Comparison of ENCODE assay signal across 8 mouse cellular contexts in the genomic region with DNA sequence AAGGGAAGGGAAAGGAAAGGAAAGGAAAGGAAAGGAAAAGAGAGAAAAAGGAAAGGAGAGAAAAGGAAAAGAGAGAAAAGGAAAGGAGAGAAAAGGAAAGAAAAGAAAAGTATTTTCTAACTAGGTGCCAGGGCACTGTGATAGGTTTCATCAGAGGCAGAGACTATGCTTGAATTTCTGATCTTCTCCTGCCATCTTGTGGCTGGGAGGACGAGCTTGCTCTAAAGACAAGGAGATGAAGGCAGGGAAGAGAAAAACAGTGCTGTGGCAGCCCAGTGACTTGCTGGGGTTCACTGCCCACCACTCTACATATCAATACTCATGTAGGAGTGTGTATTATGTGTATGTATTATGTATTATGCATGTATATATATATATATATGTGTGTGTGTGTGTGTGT. TPM values are rescaled to one million over a fixed set of nuclear protein-coding genes. Genes with fewer than 3 reads are reported as not detected.
A peak's percentile ranks its signal among the peaks of the same experiment; 100 is the strongest.
DNase-seq lines count a peak whose midpoint lies in the region; ATAC-seq and TF ChIP-seq lines count a peak whose summit lies in the region.

No protein-coding gene starts in this region.

- H3K9me3 ChIP-seq in forebrain, embryonic 13.5 days (replicated peaks) = peaks cover 5% of the 10 kb centered on the region; the same call in 1 of the 2 replicates
- H3K9me3 ChIP-seq in forebrain, embryonic 12.5 days = no peaks in the 10 kb centered on the region
- no peaks in the 10 kb centered on the region for H3K9me3 ChIP-seq in midbrain, embryonic 11.5 days (ENCODE audit: control insufficient read depth, low read length)

- no peaks in the 10 kb centered on the region for H3K27me3 ChIP-seq in forebrain, embryonic 13.5 days
- H3K27me3 ChIP-seq in forebrain, embryonic 12.5 days = peaks cover under 1% of the 10 kb centered on the region; the same call in 1 of the 2 replicates
- H3K27me3 ChIP-seq in midbrain, embryonic 11.5 days (ENCODE audit: control insufficient read depth, insufficient read depth, low read length) = no peaks in the 10 kb centered on the region

- no peak overlapping the region for H3K4me3 ChIP-seq in forebrain, embryonic 13.5 days
- H3K4me3 ChIP-seq in forebrain, embryonic 12.5 days (replicated peaks) = no peak overlapping the region
- H3K4me3 ChIP-seq in lung, adult 2 months (replicated peaks; ENCODE audit: extremely low read depth, low read depth, low read length) = no peak overlapping the region
- H3K4me3 ChIP-seq in cortical plate, adult 2 months (ENCODE audit: insufficient read depth, low read length) = no peak overlapping the region
- no peak overlapping the region for H3K4me3 ChIP-seq in midbrain, embryonic 11.5 days (ENCODE audit: low read depth, low read length)

- no peaks in the 10 kb centered on the region for H3K36me3 ChIP-seq in forebrain, embryonic 13.5 days (ENCODE audit: poor library complexity, severe bottlenecking)
- H3K36me3 ChIP-seq in forebrain, embryonic 12.5 days (replicated peaks) = no peaks in the 10 kb centered on the region
- H3K36me3 ChIP-seq in midbrain, embryonic 11.5 days (ENCODE audit: control insufficient read depth, insufficient read depth, low read length) = no peaks in the 10 kb centered on the region

- H3K4me1 ChIP-seq in forebrain, embryonic 13.5 days = no peaks in the 10 kb centered on the region
- H3K4me1 ChIP-seq in forebrain, embryonic 12.5 days = no peaks in the 10 kb centered on the region
- no peaks in the 10 kb centered on the region for H3K4me1 ChIP-seq in lung, adult 2 months (ENCODE audit: control insufficient read depth, insufficient read depth, low read length)
- no peaks in the 10 kb centered on the region for H3K4me1 ChIP-seq in cortical plate, adult 2 months (ENCODE audit: control insufficient read depth, insufficient read depth, low read length)
- H3K4me1 ChIP-seq in midbrain, embryonic 11.5 days (ENCODE audit: control insufficient read depth, insufficient read depth, low read length) = no peaks in the 10 kb centered on the region

- 0% methylated on average over 1 of the region's 1 CpGs for WGBS in forebrain, embryonic 13.5 days
- 0% methylated on average over 1 of the region's 1 CpGs for WGBS in forebrain, embryonic 12.5 days
- WGBS in lung, adult 2 months = 9% methylated on average over 1 of the region's 1 CpGs
- WGBS in midbrain, embryonic 11.5 days = 11% methylated on average over 1 of the region's 1 CpGs

- H3K9ac ChIP-seq in forebrain, embryonic 13.5 days = no peak overlapping the region
- H3K9ac ChIP-seq in forebrain, embryonic 12.5 days = no peak overlapping the region
- H3K9ac ChIP-seq in midbrain, embryonic 11.5 days (ENCODE audit: low read length) = no peak overlapping the region

- no peak overlapping the region for H3K27ac ChIP-seq in forebrain, embryonic 13.5 days
- H3K27ac ChIP-seq in forebrain, embryonic 12.5 days = no peak overlapping the region
- H3K27ac ChIP-seq in cortical plate, adult 2 months (ENCODE audit: insufficient read depth, low read length) = no peak overlapping the region
- no peak overlapping the region for H3K27ac ChIP-seq in midbrain, embryonic 11.5 days (ENCODE audit: low read depth, low read length)

- no peak for TF ChIP-seq POLR2A in lung, adult 2 months (IDR thresholded peaks at IDR 0.05; ENCODE audit: borderline replicate concordance, extremely low read depth, low read depth, low read length)
- TF ChIP-seq POLR2A in cortical plate, adult 2 months (IDR thresholded peaks at IDR 0.05; ENCODE audit: extremely low read depth, insufficient read depth, low read length) = no peak

- H3K4me2 ChIP-seq in forebrain, embryonic 13.5 days = no peak overlapping the region
- H3K4me2 ChIP-seq in forebrain, embryonic 12.5 days = no peak overlapping the region
- H3K4me2 ChIP-seq in midbrain, embryonic 11.5 days = no peak overlapping the region

- no peak for DNase-seq in lung, adult 2 months
- DNase-seq in lung, postnatal 14 days = no peak
- peak; percentile 86 for DNase-seq in midbrain, embryonic 11.5 days (ENCODE audit: low spot score, missing footprints)
- no peak for DNase-seq in layer of hippocampus, adult 9-10 months (ENCODE audit: low spot score)
- DNase-seq in layer of hippocampus, adult 8-10 months (ENCODE audit: low spot score in 2 of 2) = no peak

- TF ChIP-seq CTCF in lung, adult 2 months (IDR thresholded peaks at IDR 0.05; ENCODE audit: insufficient read depth, low read length) = peak; percentile 52
- peak; percentile 96 for TF ChIP-seq CTCF in cortical plate, adult 2 months (IDR thresholded peaks at IDR 0.05; ENCODE audit: extremely low read depth, insufficient read depth, low read length)

- peak; percentile 62 for ATAC-seq in forebrain, embryonic 13.5 days
- no peak for ATAC-seq in forebrain, embryonic 12.5 days (ENCODE audit: low FRiP score)
- 0 out of 2 replicates have a peak, but pooled peaks have one; percentile 33 for ATAC-seq in midbrain, embryonic 11.5 days (ENCODE audit: low FRiP score)

RNA-seq across cellular contexts. Expression of a gene that starts 18.5 kb away (rescaled TPM):
- polyA plus RNA-seq in forebrain, embryonic 13.5 days (2015; fragmentation: Nextera tagmentation; extraction: Ambion mirVana) = 3.4 and 3.8 TPM in 2 replicates
- polyA plus RNA-seq in forebrain, embryonic 12.5 days (2016; fragmentation: Nextera tagmentation; extraction: Ambion mirVana) = 3.1 TPM in 2 replicates
- 49.3 and 79.9 TPM in 2 replicates for polyA plus RNA-seq in lung, adult 2 months (2012; rRNA removed)
- polyA plus RNA-seq in cortical plate, adult 2 months (2012; rRNA removed) = 35.5 and 37.3 TPM in 2 replicates
- polyA plus RNA-seq in midbrain, embryonic 11.5 days (2014; fragmentation: Nextera tagmentation; extraction: Ambion mirVana) = 4.0 and 4.6 TPM in 2 replicates
- 10 to 100 TPM; 43.3 to 53.4 (median 48.2) TPM for total RNA-seq in layer of hippocampus, adult 8-10 months (2022)
